Mouse (Mus musculus) activated CD4-positive, CD25-positive, alpha-beta regulatory T cell, adult 4 months (primary cell): ENCODE data around the gene Hipk1. TPM values are rescaled to one million over a fixed set of nuclear protein-coding genes. Genes with fewer than 3 reads are reported as not detected.

Experiments
- ATAC-seq: one replicate; pipeline ENCODE4 v1.8.0; 2017
- polyA plus RNA-seq, 2 experiments: library from polyadenylated mRNA; unstranded; fragments of 100-300 nt; shearing (Covaris generic); gene quantifications; one replicate each; pipeline ENCODE4 v1.2.1; 2017

Gene Hipk1
- polyA plus RNA-seq, 2 experiments from 2014 or later = 27.5 to 58.6 TPM

- ATAC-seq = no peak
These were observed 75.3 kb downstream of the Hipk1 start for GRCm38 (mm10) chr3:103715762-103716693.

GRCm38 (mm10) chr3:103714942-103715341 is 76.4 kb downstream of the Hipk1 start:
- no peak for ATAC-seq

- no peak for ATAC-seq
These were observed 77.0 kb downstream of the Hipk1 start for GRCm38 (mm10) chr3:103714236-103714875.

- no peak for ATAC-seq
These were observed 79.2 kb downstream of the Hipk1 start for GRCm38 (mm10) chr3:103712196-103712595.

GRCm38 (mm10) chr3:103709470-103710040 is 81.8 kb downstream of the Hipk1 start:
- ATAC-seq = no peak

GRCm38 (mm10) chr3:103705426-103705825 is 85.9 kb downstream of the Hipk1 start:
- no peak for ATAC-seq

- ATAC-seq = no peak
These were observed 86.7 kb downstream of the Hipk1 start for GRCm38 (mm10) chr3:103704661-103705060.

- ATAC-seq = no peak
These were observed 94.9 kb downstream of the Hipk1 start for GRCm38 (mm10) chr3:103696388-103696925.

GRCm38 (mm10) chr3:103695556-103695955 is 95.8 kb downstream of the Hipk1 start:
- ATAC-seq = no peak

- no peak for ATAC-seq
These were observed 100.9 kb downstream of the Hipk1 start for GRCm38 (mm10) chr3:103690506-103690905.

Other genes with a start within 250 kb of the Hipk1 start
- not detected for gene Syt6, start 216.3 kb downstream of the Hipk1 start, polyA plus RNA-seq
- 1 to 10 TPM; 1.7 to 3.1 TPM for gene Atg4a-ps, start 145.5 kb downstream of the Hipk1 start, polyA plus RNA-seq
- gene Olfml3, start 53.6 kb downstream of the Hipk1 start, polyA plus RNA-seq = under 1 TPM; 0.11 to 0.82 TPM
- gene Gm10964, start 52.2 kb downstream of the Hipk1 start, polyA plus RNA-seq = not detected
- gene Dclre1b, start 17.9 kb upstream of the Hipk1 start, polyA plus RNA-seq = 10 to 100 TPM; 18.4 to 30.4 TPM
- gene Ap4b1, start 18.0 kb upstream of the Hipk1 start, polyA plus RNA-seq = 10 to 100 TPM; 10.8 to 18.3 TPM
- under 1 TPM in 1 of 2 experiments, not detected in 1; 0.36 TPM for gene Gm43064, start 18.0 kb upstream of the Hipk1 start, polyA plus RNA-seq
- gene Bcl2l15, start 41.0 kb upstream of the Hipk1 start, polyA plus RNA-seq = 1 to 10 TPM; 3.1 to 7.9 TPM
- gene Ptpn22, start 68.2 kb upstream of the Hipk1 start, polyA plus RNA-seq = 100 to 1,000 TPM; 302 to 352 TPM
- gene Rsbn1, start 122.6 kb upstream of the Hipk1 start, polyA plus RNA-seq = 10 to 100 TPM; 10.3 to 11.3 TPM
- 10 to 100 TPM; 11.4 to 11.6 TPM for gene Phtf1, start 176.5 kb upstream of the Hipk1 start, polyA plus RNA-seq